Mouse (Mus musculus) C2C12 (cell line): ENCODE results near the gene Slc23a2. TPM values are rescaled to one million over a fixed set of nuclear protein-coding genes. Genes with fewer than 3 reads are reported as not detected.

Experiments used
- H3K27me3 ChIP-seq: one replicate; pipeline ENCODE4 v1.6.1; 2011; ENCODE audit not compliant: control insufficient read depth, insufficient read depth, insufficient read length
- H3K36me3 ChIP-seq: one replicate; pipeline ENCODE4 v1.6.1; 2011; ENCODE audit not compliant: control insufficient read depth, insufficient read depth
- H3K4me3 ChIP-seq: one replicate; pipeline ENCODE4 v1.5.1; 2011; ENCODE audit warnings: mild to moderate bottlenecking, control low read depth; ENCODE audit not compliant: poor library complexity, insufficient read depth, severe bottlenecking
- H3K79me2 ChIP-seq: one replicate; pipeline ENCODE4 v1.6.1; 2011; ENCODE audit not compliant: control insufficient read depth, insufficient read depth
- H3K79me3 ChIP-seq: one replicate; pipeline ENCODE4 v1.6.1; 2011; ENCODE audit warnings: low read depth, control low read depth
- H3ac ChIP-seq: one replicate; pipeline ENCODE3; 2011; ENCODE audit warnings: low read depth; ENCODE audit not compliant: control insufficient read depth, insufficient read length
- CEBPB ChIP-seq: IDR thresholded peaks from one replicate; pipeline ENCODE4 v1.6.1; 2011; ENCODE audit warnings: low read depth, mild to moderate bottlenecking, control low read depth, moderate library complexity
- CTCF ChIP-seq: IDR thresholded peaks from one replicate; pipeline ENCODE4 v1.5.1; 2011; ENCODE audit not compliant: control insufficient read depth, insufficient read depth, insufficient read length
- FOSL1 ChIP-seq: IDR thresholded peaks from one replicate; pipeline ENCODE4 v1.8.0; 2011; ENCODE audit warnings: mild to moderate bottlenecking, low read length; ENCODE audit not compliant: poor library complexity, insufficient read depth, severe bottlenecking
- MAX ChIP-seq: IDR thresholded peaks from one replicate; pipeline ENCODE4 v1.6.1; 2011; ENCODE audit warnings: mild to moderate bottlenecking, control low read depth
- MYOD1 ChIP-seq: IDR thresholded peaks from one replicate; pipeline ENCODE4 v1.6.1; 2011; ENCODE audit warnings: low read depth; ENCODE audit not compliant: control insufficient read depth, insufficient read length
- MYOG ChIP-seq: IDR thresholded peaks from one replicate; pipeline ENCODE4 v1.6.1; 2011; ENCODE audit not compliant: control insufficient read depth, insufficient read length; ENCODE audit errors: extremely low read depth
- USF1 ChIP-seq: IDR thresholded peaks from one replicate; pipeline ENCODE4 v1.6.1; 2011; ENCODE audit warnings: low read depth, mild to moderate bottlenecking, control low read depth, moderate library complexity
- polyA plus RNA-seq: library from polyadenylated mRNA; unstranded; fragments of >200 nt; fragmentation: generic; extraction: Trizol; gene quantifications from one replicate; pipeline ENCODE4 v1.2.1, GENCODE M21; 2012; ENCODE audit warnings: missing spikeins

The Slc23a2 gene
- polyA plus RNA-seq, 1 experiment: 12.0 TPM

DNA sequence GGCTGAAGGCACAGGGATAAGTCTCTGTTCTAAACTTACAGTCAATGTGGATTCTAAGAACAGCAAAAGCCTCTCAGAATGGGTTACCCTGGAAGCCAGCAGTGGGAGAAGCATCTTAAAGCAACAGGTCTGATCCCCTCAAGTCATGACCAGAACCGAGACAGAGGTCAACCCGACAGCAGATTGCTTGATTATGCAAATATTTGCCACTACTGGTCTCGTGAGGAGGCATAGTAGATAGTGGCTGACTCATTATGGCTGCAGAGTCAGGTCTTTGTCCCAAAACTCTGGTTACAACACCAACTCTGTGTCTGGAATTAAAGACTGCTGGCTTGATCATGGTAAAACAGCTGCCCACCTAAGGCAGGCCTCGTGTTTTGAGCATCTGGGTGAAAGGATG, 126.8 kb downstream of the Slc23a2 start:
- Histone ChIP-seq H3K79me3 (no peaks in the 10 kb centered on the region), H3K4me3 (no peak overlapping the region), H3K79me2 (no peaks in the 10 kb centered on the region), H3K36me3 (no peaks in the 10 kb centered on the region), H3ac (no peak overlapping the region), H3K27me3 (no peaks in the 10 kb centered on the region)
- no peak for TF ChIP-seq MYOD1

DNA sequence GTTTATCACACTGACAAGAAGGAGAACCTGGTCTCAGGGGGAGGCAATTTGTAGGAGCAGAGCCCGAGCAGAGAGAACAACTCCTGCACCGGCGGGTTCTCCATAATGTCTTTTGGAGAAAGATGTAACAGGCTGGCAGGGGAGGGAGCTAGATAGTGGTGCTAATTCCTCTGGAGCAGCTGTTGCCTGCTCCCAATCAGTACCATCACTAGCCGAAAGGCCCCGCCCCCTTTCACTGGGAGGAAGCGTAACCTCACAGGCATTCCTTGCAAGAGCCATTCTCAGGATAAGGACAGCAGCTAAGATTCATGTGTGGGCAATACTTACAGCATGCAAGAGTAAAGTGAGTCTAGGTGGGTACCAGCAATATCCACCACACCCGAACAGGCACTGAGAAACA, 127.3 kb downstream of the Slc23a2 start:
- Histone ChIP-seq H3ac (no peak overlapping the region), H3K79me2 (no peaks in the 10 kb centered on the region), H3K36me3 (no peaks in the 10 kb centered on the region), H3K27me3 (no peaks in the 10 kb centered on the region), H3K4me3 (no peak overlapping the region), H3K79me3 (no peaks in the 10 kb centered on the region)
- TF ChIP-seq CEBPB: no peak
- TF ChIP-seq FOSL1: no peak
- TF ChIP-seq MYOD1: peak; percentile 32

DNA sequence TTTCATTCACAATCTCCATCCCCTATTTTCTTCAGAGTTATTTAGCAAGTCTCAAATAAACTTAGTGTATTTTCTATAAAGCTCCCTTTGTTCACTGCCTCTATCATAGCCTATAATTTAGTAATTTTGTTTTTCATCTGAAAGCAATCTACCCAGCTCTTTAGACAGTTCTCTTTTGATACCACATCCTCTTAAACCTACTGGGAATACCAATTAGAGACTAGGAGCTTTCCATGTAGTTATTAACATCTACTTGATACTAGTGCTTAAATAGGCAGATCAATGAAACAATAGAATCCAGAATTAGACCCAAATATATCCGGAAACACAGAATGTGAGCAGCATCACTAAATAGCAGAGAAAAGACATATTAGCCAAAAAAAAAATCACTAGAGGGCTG, 128.9 kb downstream of the Slc23a2 start:
- Histone ChIP-seq H3K4me3 (no peak overlapping the region), H3K27me3 (no peaks in the 10 kb centered on the region), H3K79me3 (no peaks in the 10 kb centered on the region), H3K36me3 (no peaks in the 10 kb centered on the region), H3K79me2 (no peaks in the 10 kb centered on the region), H3ac (no peak overlapping the region)
- TF ChIP-seq CTCF (no peak), MYOD1 (no peak), CEBPB (no peak), USF1 (no peak), MYOG (no peak), FOSL1 (no peak), MAX (no peak)

DNA sequence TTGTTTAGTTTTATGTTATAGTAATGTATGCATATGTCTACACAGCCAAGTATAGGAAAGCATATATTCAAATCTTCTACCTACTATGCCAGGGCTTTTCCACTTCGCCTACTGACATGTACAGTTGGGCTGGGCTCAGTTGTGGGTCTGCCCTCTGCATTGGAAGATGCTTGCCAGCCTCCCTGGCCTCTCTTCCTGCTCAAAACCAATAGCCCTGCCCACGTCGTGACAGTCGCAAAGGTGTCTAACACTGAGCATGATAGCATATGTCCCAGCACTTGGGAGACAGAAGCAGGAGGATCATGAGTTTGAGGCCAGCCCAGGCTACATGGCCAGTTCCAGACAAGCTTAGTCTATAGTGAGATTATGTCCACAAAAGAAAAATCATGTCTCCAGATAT, 131.8 kb downstream of the Slc23a2 start:
- H3K4me3 ChIP-seq: no peak overlapping the region
- no peaks in the 10 kb centered on the region for H3K79me2 ChIP-seq
- H3K36me3 ChIP-seq: no peaks in the 10 kb centered on the region
- no peak overlapping the region for H3ac ChIP-seq
- H3K27me3 ChIP-seq: no peaks in the 10 kb centered on the region
- H3K79me3 ChIP-seq: no peaks in the 10 kb centered on the region
- TF ChIP-seq CTCF: no peak
- no peak for TF ChIP-seq MYOG
- no peak for TF ChIP-seq MAX
- no peak for TF ChIP-seq USF1
- TF ChIP-seq MYOD1: no peak
- TF ChIP-seq CEBPB: no peak
- TF ChIP-seq FOSL1: no peak

DNA sequence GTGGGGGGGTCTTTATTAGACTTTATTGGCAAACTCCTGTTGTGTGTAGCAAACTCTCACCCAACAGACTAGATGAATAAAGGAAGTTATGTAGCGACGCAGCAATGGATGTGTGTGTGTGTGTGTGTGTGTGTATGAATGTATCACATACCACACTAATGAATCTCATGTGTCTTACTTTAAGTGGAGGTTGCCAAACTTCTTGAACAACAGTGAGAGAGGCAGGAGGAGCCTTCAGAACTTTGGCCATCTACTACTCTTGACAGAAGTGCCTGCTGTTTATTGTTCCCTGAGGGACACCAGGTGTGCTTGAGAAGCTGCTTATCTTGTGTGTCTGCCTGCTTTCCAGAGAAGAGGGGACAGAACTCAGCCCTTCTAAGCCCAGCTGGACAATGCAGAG, 134.1 kb downstream of the Slc23a2 start:
- H3K36me3 ChIP-seq: no peaks in the 10 kb centered on the region
- TF ChIP-seq MYOD1 (no peak), CEBPB (no peak), MYOG (no peak), FOSL1 (no peak), USF1 (no peak), CTCF (no peak), MAX (no peak)
- no peaks in the 10 kb centered on the region for H3K27me3 ChIP-seq
- no peak overlapping the region for H3K4me3 ChIP-seq
- H3ac ChIP-seq: no peak overlapping the region
- H3K79me2 ChIP-seq: no peaks in the 10 kb centered on the region
- H3K79me3 ChIP-seq: no peaks in the 10 kb centered on the region

DNA sequence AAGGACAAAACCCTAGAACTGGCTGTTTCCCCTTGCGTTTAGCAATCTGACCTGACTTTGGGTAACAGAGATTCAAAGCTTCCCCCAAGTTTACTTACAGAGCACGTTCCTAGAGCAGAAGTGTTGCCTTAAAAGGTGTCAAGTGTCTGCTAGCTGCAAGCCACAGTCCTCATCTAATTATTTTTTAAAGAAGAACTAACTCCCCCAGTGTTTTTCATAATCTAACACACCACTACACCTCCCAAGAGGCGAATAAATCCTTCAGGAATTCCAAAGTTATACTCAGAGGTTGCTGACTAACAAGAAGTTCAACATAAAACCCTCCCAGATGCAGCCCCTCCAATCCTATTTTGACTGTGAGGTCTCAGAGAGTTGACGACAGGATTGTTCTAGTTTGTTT, 136.7 kb downstream of the Slc23a2 start:
- no peaks in the 10 kb centered on the region for H3K79me2 ChIP-seq
- TF ChIP-seq MAX (no peak), FOSL1 (no peak), USF1 (no peak), MYOD1 (no peak), CEBPB (no peak), MYOG (no peak), CTCF (no peak)
- H3ac ChIP-seq: no peak overlapping the region
- no peak overlapping the region for H3K4me3 ChIP-seq
- H3K79me3 ChIP-seq: no peaks in the 10 kb centered on the region
- no peaks in the 10 kb centered on the region for H3K36me3 ChIP-seq
- H3K27me3 ChIP-seq: no peaks in the 10 kb centered on the region
